ENCODE assay signal across 24 mouse cellular contexts in genomic region chr12:110703682-110704081, GRCm38 (mm10). TPM values are rescaled to one million over a fixed set of nuclear protein-coding genes. Genes with fewer than 3 reads are reported as not detected.
DNase-seq lines count a peak whose midpoint lies in the region; ATAC-seq and TF ChIP-seq lines count a peak whose summit lies in the region.
"Had no signal": no experiment of that assay in that cellular context is flagged by ENCODE, and none has a peak within 500 bp of the region (broad histone marks: within the 10 kb centered on the region; RNA-seq: fewer than 3 reads in every experiment).

No protein-coding gene starts in this region.

- dilution Hi-C loops in CH12.LX (cut with MboI; ENCODE audit: extremely low pct_ligation_motif_present, extremely low pct_unique_long_range_greater_than_20kb, low sequenced_read_pairs): no loop called here

- ATAC-seq in heart, embryonic 16.5 days (replicated peaks; ENCODE audit: extremely low read depth, insufficient read depth, low FRiP score): no peak

- peaks cover 19% of the 10 kb centered on the region for H3K4me1 ChIP-seq in heart, embryonic 16.5 days (ENCODE audit: control insufficient read depth, insufficient read depth, low read length)
- H3K4me1 ChIP-seq in CH12.LX (ENCODE audit: control insufficient read depth in 1 of 2, insufficient read depth in 2 of 2) (peaks cover 35 to 65% of the 10 kb centered on the region in 2 experiments), E14TG2a.4 (replicated peaks; ENCODE audit: low read depth, low read length) (peaks cover 94% of the 10 kb centered on the region)
- peaks cover 61% of the 10 kb centered on the region for H3K4me1 ChIP-seq in bone marrow macrophage, adult 2 months (ENCODE audit: control insufficient read depth, insufficient read depth, low read length)

- no peak overlapping the region for H3K4me2 ChIP-seq in heart, embryonic 16.5 days (ENCODE audit: low read depth, low read length)
- peak overlapping the region; percentile 59 for H3K4me2 ChIP-seq in CH12.LX (ENCODE audit: insufficient read depth, low read depth, poor library complexity, severe bottlenecking)

- 62% methylated on average over 7 of the region's 7 CpGs for WGBS in heart, embryonic 16.5 days

- peak overlapping the region; percentile 44 for H3K9ac ChIP-seq in heart, embryonic 16.5 days (ENCODE audit: low read length)
- H3K9ac ChIP-seq in CH12.LX (ENCODE audit: insufficient read depth, low read depth): no peak overlapping the region
- H3K9ac ChIP-seq: embryonic facial prominence, embryonic 12.5 days; liver, embryonic 14.5 days had no signal

- no peaks in the 10 kb centered on the region for H3K9me3 ChIP-seq in heart, embryonic 16.5 days (replicated peaks; ENCODE audit: control insufficient read depth, low read length)
- H3K9me3 ChIP-seq in CH12.LX (replicated peaks; ENCODE audit: low read length) (no peaks in the 10 kb centered on the region), E14TG2a.4 (ENCODE audit: low read length) (no peaks in the 10 kb centered on the region)
- H3K9me3 ChIP-seq: embryonic facial prominence, embryonic 12.5 days had no signal

- no peaks in the 10 kb centered on the region for H3K27me3 ChIP-seq in heart, embryonic 16.5 days (ENCODE audit: control insufficient read depth, insufficient read depth, low read length)
- H3K27me3 ChIP-seq in CH12.LX (replicated peaks) (no peaks in the 10 kb centered on the region), E14TG2a.4 (ENCODE audit: insufficient read depth, low read length) (no peaks in the 10 kb centered on the region)
- H3K27me3 ChIP-seq: embryonic facial prominence, embryonic 12.5 days had no signal

- TF ChIP-seq CTCF in CH12.LX (conservative IDR thresholded peaks at IDR 0.05 in 1 of 2, IDR thresholded peaks at IDR 0.05 in 1 of 2; ENCODE audit: low read depth in 2 of 2, low read length in 2 of 2): no peak
- no peak for TF ChIP-seq CTCF in E14TG2a.4 (conservative IDR thresholded peaks at IDR 0.05; ENCODE audit: low read length)
- TF ChIP-seq CTCF in bone marrow macrophage, adult 2 months (IDR thresholded peaks at IDR 0.05; ENCODE audit: low read depth, low read length): no peak

- peak overlapping the region; percentile 64 for H3K27ac ChIP-seq in heart, embryonic 16.5 days (ENCODE audit: low read length)
- H3K27ac ChIP-seq in CH12.LX (ENCODE audit: insufficient read depth, low read depth): peak overlapping the region; percentile 75
- peak overlapping the region; percentile 60 for H3K27ac ChIP-seq in bone marrow macrophage, adult 2 months (ENCODE audit: insufficient read depth, low read depth, low read length)
- H3K27ac ChIP-seq: embryonic facial prominence, embryonic 12.5 days; kidney, postnatal 0 days; liver, embryonic 14.5 days had no signal

- H3K79me2 ChIP-seq in CH12.LX (replicated peaks; ENCODE audit: control insufficient read depth, extremely low read depth, insufficient read depth, poor library complexity, severe bottlenecking): no peaks in the 10 kb centered on the region

- no peak for TF ChIP-seq RAD21 in CH12.LX (IDR thresholded peaks at IDR 0.05; ENCODE audit: low read depth, low read length)

- no peak for TF ChIP-seq POLR2A in CH12.LX (IDR thresholded peaks at IDR 0.05; ENCODE audit: low read depth, low read length)
- TF ChIP-seq POLR2A in bone marrow macrophage, adult 2 months (IDR thresholded peaks at IDR 0.05; ENCODE audit: borderline replicate concordance, low read depth, low read length): no peak

- in situ Hi-C loops in CH12.LX (cut with MboI; ENCODE audit: low pct_ligation_motif_present, low pct_unique_long_range_greater_than_20kb, low sequenced_read_pairs): no loop called here

- intact Hi-C loops in heart, postnatal 36 days (cut with DNase I): loop anchor here (2.0 to 5.0 kb wide), 3 partner anchors 105 to 285 kb away; no protein-coding TSS in a partner anchor

- no peak for TF ChIP-seq EP300 in CH12.LX (IDR thresholded peaks at IDR 0.05; ENCODE audit: low read length)

- H3K4me3 ChIP-seq in heart, embryonic 16.5 days (ENCODE audit: low read length): no peak overlapping the region
- H3K4me3 ChIP-seq in CH12.LX (replicated peaks in 1 of 3; ENCODE audit: low read depth in 2 of 3, low read length in 2 of 3, poor library complexity in 1 of 3) (no peak overlapping the region), E14TG2a.4 (replicated peaks; ENCODE audit: low read length) (peak overlapping the region; percentile 74)
- no peak overlapping the region for H3K4me3 ChIP-seq in bone marrow macrophage, adult 2 months (ENCODE audit: insufficient read depth, low read length)
- H3K4me3 ChIP-seq: embryonic facial prominence, embryonic 12.5 days had no signal

- DNase-seq in heart, postnatal 36 days: no peak
- no peak for DNase-seq in CH12.LX (ENCODE audit: extremely low read depth)
- DNase-seq in thymus, adult 18-20 months: no peak
- DNase-seq in thymus, postnatal 25 days: no peak

- H3K36me3 ChIP-seq in heart, embryonic 16.5 days (ENCODE audit: control insufficient read depth, insufficient read depth): no peaks in the 10 kb centered on the region
- H3K36me3 ChIP-seq in CH12.LX (replicated peaks in 1 of 2; ENCODE audit: control insufficient read depth in 1 of 2, insufficient read depth in 1 of 2, low read length in 1 of 2): no peaks in the 10 kb centered on the region
- H3K36me3 ChIP-seq in E14TG2a.4 (ENCODE audit: insufficient read depth, low read length): no peaks in the 10 kb centered on the region
- H3K36me3 ChIP-seq: embryonic facial prominence, embryonic 12.5 days had no signal

TF ChIP-seq in CH12.LX, 34 proteins besides CTCF, POLR2A, EP300 and RAD21:
- no peak for TF ChIP-seq KAT2A (IDR thresholded peaks at IDR 0.05; ENCODE audit: insufficient replicate concordance, low read length)
- no peak for TF ChIP-seq ETS1 (conservative IDR thresholded peaks at IDR 0.05; ENCODE audit: low read depth, low read length)
TF ChIP-seq in CH12.LX: peak in this region for 0.

RNA-seq across cellular contexts. Expression of gene Hsp90aa1, which starts 1.2 kb away (rescaled TPM):
- polyA plus RNA-seq in heart, embryonic 16.5 days (2015; fragmentation: Nextera tagmentation; extraction: Ambion mirVana): 622 and 694 TPM in 2 replicates
- 100 to 1,000 TPM; 136 to 209 TPM for total RNA-seq in heart, postnatal 36 days (2021)
- total RNA-seq in CH12.LX (2012; rRNA removed) (730 and 1,066 TPM in 2 replicates), CH12.LX (2014; rRNA removed) (1,361 and 1,740 TPM in 2 replicates)
- polyA plus RNA-seq in CH12.LX (2012; ENCODE audit: insufficient read length, low read depth): 2,091 and 2,158 TPM in 2 replicates
- polyA plus RNA-seq in bone marrow macrophage, adult 2 months (2012; ENCODE audit: insufficient read depth, insufficient read length, missing spikeins): 156 and 159 TPM in 2 replicates

RNA-seq across cellular contexts. Expression of gene 1700001K19Rik, which starts 21.3 kb away (rescaled TPM):
- polyA plus RNA-seq in heart, embryonic 16.5 days (2015; fragmentation: Nextera tagmentation; extraction: Ambion mirVana): not detected in 2 replicates
- total RNA-seq in heart, postnatal 36 days (2021): not detected
- 0.13 TPM in 1 of 2 replicates, not detected in the other for total RNA-seq in CH12.LX (2012; rRNA removed)
- not detected in 2 replicates for total RNA-seq in CH12.LX (2014; rRNA removed)
- not detected in 2 replicates for polyA plus RNA-seq in CH12.LX (2012; ENCODE audit: insufficient read length, low read depth)
- polyA plus RNA-seq in bone marrow macrophage, adult 2 months (2012; ENCODE audit: insufficient read depth, insufficient read length, missing spikeins): not detected in 2 replicates
- total RNA-seq: adrenal gland, adult 8-10 months; gastrocnemius, postnatal 25 days; heart, postnatal 10 days; layer of hippocampus, adult 18-20 months; layer of hippocampus, postnatal 36 days; left cerebral cortex, postnatal 14 days; megakaryocyte progenitor cell, adult 5-6 weeks; neutrophil, adult 5-6 weeks had no signal
- polyA plus RNA-seq: embryonic facial prominence, embryonic 12.5 days; forebrain, embryonic 14.5 days; intestine, embryonic 16.5 days; kidney, postnatal 0 days; liver, embryonic 14.5 days; lung, embryonic 16.5 days; midbrain, embryonic 16.5 days; spleen, adult 2 months; stomach, embryonic 14.5 days had no signal

RNA-seq across cellular contexts. Expression of gene Wdr20, which starts 34.1 kb away (rescaled TPM):
- polyA plus RNA-seq in heart, embryonic 16.5 days (2015; fragmentation: Nextera tagmentation; extraction: Ambion mirVana): 15.8 and 18.0 TPM in 2 replicates
- 10 to 100 TPM; 28.2 to 32.0 TPM for total RNA-seq in heart, postnatal 36 days (2021)
- 26.2 and 27.4 TPM in 2 replicates for total RNA-seq in CH12.LX (2012; rRNA removed)
- 20.5 and 22.8 TPM in 2 replicates for total RNA-seq in CH12.LX (2014; rRNA removed)
- polyA plus RNA-seq in CH12.LX (2012; ENCODE audit: insufficient read length, low read depth): 16.1 and 17.9 TPM in 2 replicates
- 27.9 and 33.7 TPM in 2 replicates for polyA plus RNA-seq in bone marrow macrophage, adult 2 months (2012; ENCODE audit: insufficient read depth, insufficient read length, missing spikeins)
